Mouse (Mus musculus) heart, embryonic 10.5 days (tissue): ENCODE measurements around the gene Uhmk1. TPM values are rescaled to one million over a fixed set of nuclear protein-coding genes. Genes with fewer than 3 reads are reported as not detected.

Source experiments
- DNase-seq: peaks from one replicate; pipeline ENCODE4 v3.0.0-alpha.2; 2017; ENCODE audit warnings: low spot score
- H3K27ac ChIP-seq: fragments of 300-500 bp; sonication (generic); 2 replicates; pipeline ENCODE4 v1.5.1; 2016; ENCODE audit warnings: mild to moderate bottlenecking
- H3K27me3 ChIP-seq: fragments of 300-500 bp; sonication (generic); 2 replicates; pipeline ENCODE4 v1.6.1; 2016; ENCODE audit warnings: mild to moderate bottlenecking; ENCODE audit not compliant: poor library complexity, insufficient read depth, severe bottlenecking
- H3K36me3 ChIP-seq: fragments of 300-500 bp; sonication (generic); 2 replicates; pipeline ENCODE4 v1.6.1; 2016; ENCODE audit warnings: mild to moderate bottlenecking, moderate library complexity
- H3K4me1 ChIP-seq: fragments of 300-500 bp; sonication (generic); 2 replicates; pipeline ENCODE4 v1.6.1; 2016; ENCODE audit warnings: mild to moderate bottlenecking
- H3K4me3 ChIP-seq: fragments of 300-500 bp; sonication (generic); 2 replicates; pipeline ENCODE4 v1.5.1; 2016; ENCODE audit warnings: mild to moderate bottlenecking, moderate library complexity
- H3K9me3 ChIP-seq: fragments of 300-500 bp; sonication (generic); 2 replicates; pipeline ENCODE4 v1.6.1; 2016; ENCODE audit warnings: mild to moderate bottlenecking, moderate library complexity
- WGBS: fragments of 180-500 bp; shearing (Covaris S2); methylation state at CpG from one replicate; pipeline ENCODE4 v1.1.7; 2016; 5-methylcytosine and 5-hydroxymethylcytosine counted together
- polyA plus RNA-seq: library from polyadenylated mRNA; unstranded; fragments of >200 nt; fragmentation: Nextera tagmentation; extraction: Ambion mirVana; gene quantifications from 2 replicates; pipeline ENCODE4 v1.2.1, GENCODE M21; 2016

Uhmk1 gene
- polyA plus RNA-seq, 1 experiment from 2014 or later = 8.6 TPM

GRCm38 (mm10) chr1:170200379-170200778 is 14.8 kb downstream of the Uhmk1 start:
- Histone ChIP-seq H3K4me1 (no peaks in the 10 kb centered on the region), H3K27ac (no peak overlapping the region), H3K9me3 (no peaks in the 10 kb centered on the region), H3K4me3 (no peak overlapping the region), H3K36me3 (peaks cover 72% of the 10 kb centered on the region), H3K27me3 (no peaks in the 10 kb centered on the region)
- DNase-seq = peak; percentile 74
- WGBS = 75% methylated on average over 3 of the region's 3 CpGs

GRCm38 (mm10) chr1:170196211-170196610 is 19.0 kb downstream of the Uhmk1 start:
- H3K36me3 ChIP-seq = peaks cover 78% of the 10 kb centered on the region
- DNase-seq = peak; percentile 14
- 92% methylated on average over 8 of the region's 8 CpGs for WGBS

GRCm38 (mm10) chr1:170191925-170192324 is 23.3 kb downstream of the Uhmk1 start:
- H3K9me3 ChIP-seq = no peaks in the 10 kb centered on the region
- H3K27me3 ChIP-seq = no peaks in the 10 kb centered on the region
- WGBS = 91% methylated on average over 1 of the region's 1 CpGs
- DNase-seq = peak; percentile 2
- peaks cover 4% of the 10 kb centered on the region; the same call in 1 of the 2 replicates for H3K4me1 ChIP-seq
- H3K4me3 ChIP-seq = no peak overlapping the region
- peaks cover 43% of the 10 kb centered on the region for H3K36me3 ChIP-seq
- H3K27ac ChIP-seq = no peak overlapping the region

More at GRCm38 (mm10) chr1:170196211-170196610, 19.0 kb downstream of the Uhmk1 start:
- H3K9me3 ChIP-seq = no peaks in the 10 kb centered on the region
- no peak overlapping the region for H3K4me3 ChIP-seq
- no peaks in the 10 kb centered on the region for H3K4me1 ChIP-seq
- no peaks in the 10 kb centered on the region for H3K27me3 ChIP-seq
- H3K27ac ChIP-seq = no peak overlapping the region

- Histone ChIP-seq H3K4me3 (no peak overlapping the region), H3K4me1 (peaks cover 4% of the 10 kb centered on the region; the same call in 1 of the 2 replicates), H3K36me3 (peaks cover 26% of the 10 kb centered on the region), H3K27me3 (no peaks in the 10 kb centered on the region), H3K27ac (no peak overlapping the region), H3K9me3 (no peaks in the 10 kb centered on the region)
- DNase-seq = peak; percentile 31
- WGBS = 56% methylated on average over 4 of the region's 4 CpGs
Observed at GRCm38 (mm10) chr1:170190225-170190624, 25.0 kb downstream of the Uhmk1 start.

GRCm38 (mm10) chr1:170188601-170189000 is 26.6 kb downstream of the Uhmk1 start:
- Histone ChIP-seq H3K27me3 (no peaks in the 10 kb centered on the region), H3K4me1 (peaks cover 4% of the 10 kb centered on the region; the same call in 1 of the 2 replicates), H3K36me3 (peaks cover 10% of the 10 kb centered on the region), H3K4me3 (no peak overlapping the region), H3K9me3 (no peaks in the 10 kb centered on the region), H3K27ac (no peak overlapping the region)
- peak; percentile 41 for DNase-seq
- 68% methylated on average over 11 of the region's 11 CpGs for WGBS

- no peaks in the 10 kb centered on the region for H3K36me3 ChIP-seq
- 74% methylated on average over 5 of the region's 5 CpGs for WGBS
Observed at GRCm38 (mm10) chr1:170186531-170186930, 28.7 kb downstream of the Uhmk1 start.

GRCm38 (mm10) chr1:170185137-170185536 is 30.1 kb downstream of the Uhmk1 start:
- Histone ChIP-seq H3K27ac (no peak overlapping the region), H3K36me3 (no peaks in the 10 kb centered on the region), H3K4me3 (no peak overlapping the region), H3K4me1 (peaks cover 4% of the 10 kb centered on the region; the same call in 1 of the 2 replicates), H3K27me3 (no peaks in the 10 kb centered on the region), H3K9me3 (no peaks in the 10 kb centered on the region)
- peak; percentile 16 for DNase-seq
- 89% methylated on average over 3 of the region's 3 CpGs for WGBS

More at GRCm38 (mm10) chr1:170186531-170186930, 28.7 kb downstream of the Uhmk1 start:
- peak; percentile 50 for DNase-seq
- Histone ChIP-seq H3K27me3 (no peaks in the 10 kb centered on the region), H3K4me3 (no peak overlapping the region), H3K27ac (no peak overlapping the region), H3K4me1 (peaks cover 4% of the 10 kb centered on the region; the same call in 1 of the 2 replicates), H3K9me3 (no peaks in the 10 kb centered on the region)

GRCm38 (mm10) chr1:170182706-170183105 is 32.5 kb downstream of the Uhmk1 start:
- no peaks in the 10 kb centered on the region for H3K27me3 ChIP-seq
- no peak overlapping the region for H3K27ac ChIP-seq
- no peak for DNase-seq
- no peaks in the 10 kb centered on the region for H3K4me1 ChIP-seq
- no peaks in the 10 kb centered on the region for H3K9me3 ChIP-seq
- no peaks in the 10 kb centered on the region for H3K36me3 ChIP-seq
- no peak overlapping the region for H3K4me3 ChIP-seq

GRCm38 (mm10) chr1:170176661-170177239 is 38.4 kb downstream of the Uhmk1 start:
- no peaks in the 10 kb centered on the region for H3K9me3 ChIP-seq
- 63% methylated on average over 8 of the region's 8 CpGs for WGBS
- no peak overlapping the region for H3K4me3 ChIP-seq
- no peak overlapping the region for H3K27ac ChIP-seq
- no peak for DNase-seq
- no peaks in the 10 kb centered on the region for H3K36me3 ChIP-seq
- H3K4me1 ChIP-seq = peaks cover 22% of the 10 kb centered on the region
- no peaks in the 10 kb centered on the region for H3K27me3 ChIP-seq

- H3K27me3 ChIP-seq = no peaks in the 10 kb centered on the region
Observed at GRCm38 (mm10) chr1:170175848-170176247, 39.3 kb downstream of the Uhmk1 start.

GRCm38 (mm10) chr1:170174814-170175332 is 40.3 kb downstream of the Uhmk1 start, which contains the start of gene Uap1:
TSS of gene Uap1 (minus strand) at chr1:170174957.
- Histone ChIP-seq H3K4me1 (peaks cover 27% of the 10 kb centered on the region), H3K9me3 (no peaks in the 10 kb centered on the region), H3K27ac (peak within 1 kb of the TSS; percentile 93), H3K36me3 (no peaks in the 10 kb centered on the region), H3K4me3 (peak within 1 kb of the TSS; percentile 92), H3K27me3 (no peaks in the 10 kb centered on the region)
- whole genome bisulfite sequencing = under 1% methylated on average over 52 of the region's 52 CpGs
- DNase-seq = peak; percentile 99

More at GRCm38 (mm10) chr1:170175848-170176247, 39.3 kb downstream of the Uhmk1 start:
- no peaks in the 10 kb centered on the region for H3K36me3 ChIP-seq
- H3K4me1 ChIP-seq = peaks cover 24% of the 10 kb centered on the region
- WGBS = 37% methylated on average over 6 of the region's 6 CpGs
- no peak for DNase-seq
- H3K9me3 ChIP-seq = no peaks in the 10 kb centered on the region
- H3K27ac ChIP-seq = peak overlapping the region; percentile 93
- H3K4me3 ChIP-seq = peak overlapping the region; percentile 92; the same call in 1 of the 2 replicates

- 1% methylated on average over 50 of the region's 50 CpGs for WGBS
- H3K4me1 ChIP-seq = peaks cover 33% of the 10 kb centered on the region
- DNase-seq = peak; percentile 84
Observed at GRCm38 (mm10) chr1:170173991-170174813, 41.0 kb downstream of the Uhmk1 start.

GRCm38 (mm10) chr1:170167781-170168180 is 47.4 kb downstream of the Uhmk1 start:
- no peak overlapping the region for H3K27ac ChIP-seq
- H3K4me1 ChIP-seq = peaks cover 21% of the 10 kb centered on the region; the same call in 1 of the 2 replicates
- H3K4me3 ChIP-seq = no peak overlapping the region
- 74% methylated on average over 6 of the region's 6 CpGs for WGBS
- no peaks in the 10 kb centered on the region for H3K9me3 ChIP-seq
- DNase-seq = no peak
- peaks cover 26% of the 10 kb centered on the region for H3K36me3 ChIP-seq
- H3K27me3 ChIP-seq = no peaks in the 10 kb centered on the region

More at GRCm38 (mm10) chr1:170173991-170174813, 41.0 kb downstream of the Uhmk1 start:
- no peaks in the 10 kb centered on the region for H3K27me3 ChIP-seq
- no peaks in the 10 kb centered on the region for H3K36me3 ChIP-seq
- H3K27ac ChIP-seq = peak overlapping the region; percentile 93
- H3K9me3 ChIP-seq = no peaks in the 10 kb centered on the region
- peak overlapping the region; percentile 92 for H3K4me3 ChIP-seq
